Mouse (Mus musculus): ENCODE data around the gene Sh3rf3.

DNA sequence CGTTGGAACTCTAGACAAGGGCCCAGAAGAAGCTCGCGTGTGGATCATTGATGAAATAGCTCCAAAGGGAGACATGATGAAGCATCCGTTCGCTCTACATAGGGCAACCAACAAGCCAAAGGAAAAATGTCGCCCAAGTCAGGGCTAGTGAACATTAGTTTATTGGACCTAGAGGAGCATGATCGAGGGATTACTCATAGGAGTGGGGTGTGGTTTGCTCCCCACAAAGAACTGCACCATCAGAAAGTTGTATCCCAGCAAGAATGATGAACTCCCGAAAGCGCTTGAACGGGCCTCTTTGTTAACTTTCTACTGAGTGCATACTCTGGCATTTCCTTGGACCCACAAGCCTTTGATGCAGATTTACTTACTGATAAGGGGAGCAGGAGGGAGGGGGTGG, 263.5 kb downstream of the Sh3rf3 start:
- no peak for TF ChIP-seq CTCF (IDR thresholded peaks at IDR 0.05; ENCODE audit: control insufficient read depth, insufficient read depth, insufficient replicate concordance, low read depth, low read length)
- TF ChIP-seq POLR2A (IDR thresholded peaks at IDR 0.05; ENCODE audit: control insufficient read depth, low read depth, low read length), result no peak
